Mouse (Mus musculus) bone marrow macrophage, adult 2 months (primary cell): ENCODE measurements around the gene Pbx1.

Experiments
- CTCF ChIP-seq: IDR thresholded peaks from 2 replicates; pipeline ENCODE4 v1.5.1; 2012; ENCODE audit warnings: low read depth, mild to moderate bottlenecking, low read length, moderate library complexity
- POLR2A ChIP-seq: IDR thresholded peaks from 2 replicates; pipeline ENCODE4 v1.6.1; 2012; ENCODE audit warnings: mild to moderate bottlenecking, low read depth, low read length, borderline replicate concordance

DNA sequence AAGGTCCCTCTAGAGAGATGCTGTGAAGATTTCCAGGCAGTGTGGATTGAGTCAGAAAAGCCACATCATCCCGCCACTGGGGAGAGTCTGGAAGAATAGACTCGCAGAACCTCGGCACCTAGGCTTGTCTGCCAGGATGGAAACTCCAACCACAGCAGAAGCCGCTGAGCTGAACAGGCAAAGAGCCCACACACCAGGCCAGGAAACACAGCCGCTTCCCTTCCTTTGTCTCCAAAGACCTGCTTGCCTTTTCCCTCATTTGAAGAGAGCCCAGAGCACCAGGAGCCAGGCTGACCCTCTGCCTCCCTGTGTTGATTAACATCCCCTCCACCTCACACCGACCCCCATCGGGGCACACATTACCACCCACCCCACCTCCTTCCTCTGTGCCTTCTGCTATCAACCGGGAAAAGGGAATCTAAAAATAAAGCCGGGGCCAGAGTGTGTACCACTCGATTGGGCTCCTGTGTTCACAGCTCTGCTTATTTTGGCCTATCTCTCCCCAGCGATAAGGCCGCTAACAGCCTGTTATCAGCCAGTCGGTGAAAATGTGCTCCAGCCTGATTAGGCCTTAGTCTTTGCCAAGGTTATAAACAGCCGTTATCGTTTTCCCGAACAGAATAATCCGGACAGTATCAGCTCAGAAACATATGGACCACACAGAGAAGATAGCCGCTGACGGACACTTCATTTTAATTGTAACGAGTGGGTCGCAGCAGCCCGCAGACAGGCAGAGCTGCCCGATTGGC is 144.1 kb downstream of the Pbx1 start:
- TF ChIP-seq POLR2A (no peak), CTCF (no peak)
